Mouse (Mus musculus) cerebellum, adult 2 months (tissue): ENCODE measurements around the gene Ccdc61.

ENCODE experiments used
- CTCF ChIP-seq: fragments of 200-500 bp; IDR thresholded peaks from 2 replicates; pipeline ENCODE4 v1.5.1; 2011; ENCODE audit warnings: low read depth, mild to moderate bottlenecking, control low read depth, low read length, moderate library complexity, borderline replicate concordance; ENCODE audit not compliant: insufficient read depth
- POLR2A ChIP-seq: fragments of 200-500 bp; IDR thresholded peaks from 2 replicates; pipeline ENCODE4 v1.6.1; 2011; ENCODE audit warnings: low read length, control low read depth, borderline replicate concordance; ENCODE audit not compliant: insufficient read depth

DNA sequence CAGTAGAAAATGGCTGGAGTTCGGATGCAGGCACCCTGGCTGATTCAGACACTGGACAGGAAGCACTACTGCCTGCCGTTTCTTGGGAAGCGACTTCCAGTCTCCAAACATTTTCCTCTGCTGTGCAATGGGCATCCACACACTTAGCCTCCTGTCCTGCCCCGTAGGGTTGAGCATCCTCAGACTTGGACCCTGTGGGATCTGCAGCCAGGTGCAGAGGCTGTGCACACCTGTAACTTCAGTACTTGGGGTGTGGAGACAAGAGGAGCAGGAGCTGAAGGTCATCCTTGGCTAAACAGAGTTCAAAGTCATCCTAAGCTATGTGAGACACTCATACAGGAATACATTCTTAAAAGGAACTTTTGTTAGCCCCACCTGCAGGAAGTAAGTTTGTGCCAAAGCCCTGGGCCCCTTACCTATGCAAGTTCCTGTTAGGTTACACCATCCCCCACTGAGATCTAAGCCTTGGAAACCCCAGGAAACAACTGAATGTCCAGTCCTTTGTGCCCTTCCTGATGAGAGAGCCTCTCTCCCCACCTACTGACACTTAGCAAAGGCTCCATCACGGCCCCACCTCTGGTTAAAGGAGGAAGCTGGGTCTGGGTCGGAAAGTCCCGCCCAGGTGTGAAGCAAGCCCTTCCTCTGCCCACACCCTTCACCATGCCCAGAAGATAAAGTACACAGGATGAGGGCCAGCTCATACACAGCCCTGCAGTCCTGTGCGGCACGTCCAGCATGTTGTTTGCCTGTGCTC, 26.0 kb downstream of the Ccdc61 start:
- TF ChIP-seq CTCF = no peak
- no peak for TF ChIP-seq POLR2A
